Mouse (Mus musculus) lung, adult 2 months (tissue): Measurements from ENCODE around the gene Adap1. TPM values are rescaled to one million over a fixed set of nuclear protein-coding genes. Genes with fewer than 3 reads are reported as not detected.

Source experiments
- DNase-seq: peaks from one replicate; pipeline ENCODE4 v3.0.0; 2022
- H3K4me1 ChIP-seq: fragments of 200-500 bp; 2 replicates; pipeline ENCODE4 v1.6.1; 2011; ENCODE audit warnings: low read length; ENCODE audit not compliant: control insufficient read depth, insufficient read depth
- H3K4me3 ChIP-seq: fragments of 200-500 bp; replicated peaks from 2 replicates; pipeline ENCODE3; 2011; ENCODE audit warnings: low read depth, mild to moderate bottlenecking, control low read depth, low read length; ENCODE audit errors: extremely low read depth
- CTCF ChIP-seq: fragments of 200-500 bp; IDR thresholded peaks from 2 replicates; pipeline ENCODE4 v1.5.1; 2011; ENCODE audit warnings: mild to moderate bottlenecking, low read length, control low read depth; ENCODE audit not compliant: insufficient read depth
- POLR2A ChIP-seq: fragments of 200-500 bp; IDR thresholded peaks from 2 replicates; pipeline ENCODE4 v1.6.1; 2011; ENCODE audit warnings: low read depth, mild to moderate bottlenecking, control low read depth, low read length, borderline replicate concordance; ENCODE audit errors: extremely low read depth
- WGBS: fragments of 180-500 bp; shearing (Covaris S2); methylation state at CpG from one replicate; pipeline ENCODE4 v1.1.7; 2018; 5-methylcytosine and 5-hydroxymethylcytosine counted together
- polyA plus RNA-seq: library from polyadenylated mRNA; depleted of rRNA; stranded (reverse); fragments of >200 nt; gene quantifications from 2 replicates; pipeline ENCODE4 v1.2.3, GENCODE M21; 2012

Adap1 gene
- polyA plus RNA-seq, 1 experiment, result 13.8 TPM

- no peak for DNase-seq
- 59% methylated on average over 4 of the region's 4 CpGs for WGBS
- Histone ChIP-seq H3K4me3 (no peak overlapping the region), H3K4me1 (peaks cover 26% of the 10 kb centered on the region)
- no peak for TF ChIP-seq CTCF
- TF ChIP-seq POLR2A, result no peak
Measured at GRCm38 (mm10) chr5:139257818-139258217, 67.6 kb downstream of the Adap1 start.

GRCm38 (mm10) chr5:139257265-139257664 is 68.2 kb downstream of the Adap1 start:
- TF ChIP-seq CTCF (no peak), POLR2A (no peak)
- WGBS, result 50% methylated on average over 1 of the region's 1 CpGs
- Histone ChIP-seq H3K4me3 (no peak overlapping the region), H3K4me1 (peaks cover 26% of the 10 kb centered on the region)
- no peak for DNase-seq

- Histone ChIP-seq H3K4me1 (peaks cover 26% of the 10 kb centered on the region), H3K4me3 (no peak overlapping the region)
- TF ChIP-seq POLR2A (no peak), CTCF (no peak)
- 55% methylated on average over 3 of the region's 3 CpGs for WGBS
- DNase-seq, result no peak
Measured at GRCm38 (mm10) chr5:139256211-139256765, 69.1 kb downstream of the Adap1 start.

GRCm38 (mm10) chr5:139255777-139256176 is 69.6 kb downstream of the Adap1 start:
- 60% methylated on average over 6 of the region's 6 CpGs for WGBS
- peaks cover 26% of the 10 kb centered on the region for H3K4me1 ChIP-seq
- TF ChIP-seq POLR2A (no peak), CTCF (no peak)

GRCm38 (mm10) chr5:139254938-139255337 is 70.5 kb downstream of the Adap1 start:
- peaks cover 26% of the 10 kb centered on the region for H3K4me1 ChIP-seq
- TF ChIP-seq POLR2A, result no peak
- TF ChIP-seq CTCF, result 0 out of 2 replicates have a peak, but pooled peaks have one; percentile 11
- H3K4me3 ChIP-seq, result no peak overlapping the region
- WGBS, result 66% methylated on average over 6 of the region's 6 CpGs
- no peak for DNase-seq

More at GRCm38 (mm10) chr5:139255777-139256176, 69.6 kb downstream of the Adap1 start:
- no peak overlapping the region for H3K4me3 ChIP-seq
- DNase-seq, result no peak

GRCm38 (mm10) chr5:139253301-139253741 is 72.1 kb downstream of the Adap1 start:
- DNase-seq, result peak; percentile 34
- TF ChIP-seq POLR2A (0 out of 2 replicates have a peak, but pooled peaks have one; percentile 20), CTCF (no peak)
- WGBS, result 2% methylated on average over 6 of the region's 6 CpGs
- H3K4me1 ChIP-seq, result peaks cover 26% of the 10 kb centered on the region
- peak overlapping the region; percentile 95 for H3K4me3 ChIP-seq

- DNase-seq, result no peak
- TF ChIP-seq CTCF (no peak), POLR2A (no peak)
- WGBS, result 0% methylated on average over 7 of the region's 7 CpGs
- Histone ChIP-seq H3K4me1 (peaks cover 24% of the 10 kb centered on the region), H3K4me3 (peak overlapping the region; percentile 95)
Measured at GRCm38 (mm10) chr5:139252910-139253245, 72.5 kb downstream of the Adap1 start.

- H3K4me1 ChIP-seq, result peaks cover 23% of the 10 kb centered on the region
- no peak for TF ChIP-seq CTCF
- peak; percentile 91; the same call in 1 of the 2 replicates for TF ChIP-seq POLR2A
- under 1% methylated on average over 90 of the region's 90 CpGs for WGBS
- DNase-seq, result peak; percentile 98
- H3K4me3 ChIP-seq, result peak within 1 kb of the TSS; percentile 95
Measured at GRCm38 (mm10) chr5:139252081-139252909, 73.1 kb downstream of the Adap1 start, which contains the start of gene Get4. Gene Get4 (plus strand): TSS chr5:139252324.

GRCm38 (mm10) chr5:139251736-139252080 is 73.7 kb downstream of the Adap1 start:
- DNase-seq, result no peak
- TF ChIP-seq POLR2A, result no peak
- H3K4me1 ChIP-seq, result peaks cover 17% of the 10 kb centered on the region
- peak overlapping the region; percentile 70 for H3K4me3 ChIP-seq
- WGBS, result under 1% methylated on average over 8 of the region's 8 CpGs
